Comparison of ENCODE assay signal across 30 mouse cellular contexts in the genomic region with DNA sequence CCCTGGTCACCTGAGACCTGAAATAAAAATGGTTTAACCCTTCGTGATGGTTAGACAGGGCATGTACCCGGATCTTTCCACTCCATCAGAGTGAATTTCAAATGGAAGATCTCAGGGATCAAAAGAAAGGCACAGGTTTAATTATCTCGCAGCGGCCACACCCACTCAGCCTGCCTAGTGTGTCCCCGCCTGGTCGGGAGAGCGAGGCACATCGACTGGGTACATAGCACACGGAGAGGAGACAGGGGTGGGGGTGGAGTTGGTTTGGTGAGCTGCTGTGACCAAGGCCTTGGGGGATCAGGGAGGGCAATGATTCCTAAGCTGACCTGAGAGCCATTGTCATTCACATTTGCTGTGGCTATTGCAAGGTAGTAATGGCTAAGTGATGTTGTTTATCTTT. TPM values are rescaled to one million over a fixed set of nuclear protein-coding genes. Genes with fewer than 3 reads are reported as not detected.
DNase-seq lines count a peak whose midpoint lies in the region; ATAC-seq and TF ChIP-seq lines count a peak whose summit lies in the region.
"Had no signal": no experiment of that assay in that cellular context is flagged by ENCODE, and none has a peak within 500 bp of the region (broad histone marks: within the 10 kb centered on the region; RNA-seq: fewer than 3 reads in every experiment).

No protein-coding gene starts in this region.

- no peak for DNase-seq in hindbrain, embryonic 11.5 days (ENCODE audit: low spot score)
- peak; percentile 52 for DNase-seq in ES-CJ7 (ENCODE audit: low read depth, low spot score)
- DNase-seq in ZHBTc4 (ENCODE audit: low read depth, low spot score) = peak; percentile 55
- no peak for DNase-seq in heart, postnatal 4 days
- DNase-seq: adrenal gland, postnatal 14 days; B cell, adult 2 months; cerebellum, adult 11 months; cerebellum, adult 9-10 months; cerebellum, postnatal 36 days; forebrain, postnatal 0 days; kidney, adult 9 months; kidney, postnatal 14 days; liver; lung, adult 2 months; lung, postnatal 10 days; right cerebral cortex, postnatal 25 days; thymus, postnatal 14 days had no signal

- H3K9ac ChIP-seq in hindbrain, embryonic 16.5 days (ENCODE audit: low read depth, low read length) = 0 out of 2 replicates have a peak overlapping the region, but pooled peaks have one; percentile 9
- no peak overlapping the region for H3K9ac ChIP-seq in hindbrain, embryonic 11.5 days (ENCODE audit: low read depth, low read length)
- H3K9ac ChIP-seq in neural tube, embryonic 14.5 days (replicated peaks; ENCODE audit: low read depth, low read length) = 0 out of 2 replicates have a peak overlapping the region, but pooled peaks have one; percentile 7
- H3K9ac ChIP-seq in intestine, postnatal 0 days (ENCODE audit: low read depth, low read length) = no peak overlapping the region
- H3K9ac ChIP-seq: embryonic facial prominence, embryonic 12.5 days; forebrain, postnatal 0 days; heart, embryonic 13.5 days; liver, embryonic 14.5 days; stomach, embryonic 15.5 days had no signal

- no peaks in the 10 kb centered on the region for H3K36me3 ChIP-seq in hindbrain, embryonic 16.5 days (ENCODE audit: control insufficient read depth, insufficient read depth, low read length)
- no peaks in the 10 kb centered on the region for H3K36me3 ChIP-seq in hindbrain, embryonic 11.5 days (ENCODE audit: control insufficient read depth, insufficient read depth, low read length)
- no peaks in the 10 kb centered on the region for H3K36me3 ChIP-seq in neural tube, embryonic 14.5 days (ENCODE audit: control insufficient read depth, insufficient read depth, low read length)
- no peaks in the 10 kb centered on the region for H3K36me3 ChIP-seq in intestine, postnatal 0 days (ENCODE audit: control insufficient read depth, insufficient read depth)
- H3K36me3 ChIP-seq: embryonic facial prominence, embryonic 12.5 days; forebrain, embryonic 10.5 days; G1E; heart, embryonic 13.5 days; stomach, embryonic 15.5 days had no signal

- H3K27ac ChIP-seq in hindbrain, embryonic 16.5 days (ENCODE audit: low read depth, low read length) = no peak overlapping the region; the same call in 1 of the 2 replicates
- H3K27ac ChIP-seq in hindbrain, embryonic 11.5 days (ENCODE audit: low read depth, low read length) = no peak overlapping the region
- no peak overlapping the region for H3K27ac ChIP-seq in neural tube, embryonic 14.5 days (ENCODE audit: low read depth, low read length)
- no peak overlapping the region for H3K27ac ChIP-seq in intestine, postnatal 0 days (ENCODE audit: low read depth, low read length)
- H3K27ac ChIP-seq: embryonic facial prominence, embryonic 12.5 days; forebrain, embryonic 10.5 days; heart, embryonic 13.5 days; liver, embryonic 14.5 days; macrophage; stomach, embryonic 15.5 days had no signal

- H3K4me2 ChIP-seq in hindbrain, embryonic 16.5 days (ENCODE audit: low read length) = no peak overlapping the region
- no peak overlapping the region for H3K4me2 ChIP-seq in hindbrain, embryonic 11.5 days (replicated peaks; ENCODE audit: low read depth, low read length)
- H3K4me2 ChIP-seq in neural tube, embryonic 14.5 days (ENCODE audit: low read depth, low read length) = no peak overlapping the region
- no peak overlapping the region for H3K4me2 ChIP-seq in intestine, postnatal 0 days (replicated peaks; ENCODE audit: low read depth)
- H3K4me2 ChIP-seq: embryonic facial prominence, embryonic 12.5 days; heart, embryonic 13.5 days; stomach, embryonic 15.5 days had no signal

- peaks cover 3% of the 10 kb centered on the region; the same call in 1 of the 2 replicates for H3K27me3 ChIP-seq in hindbrain, embryonic 16.5 days (replicated peaks; ENCODE audit: control insufficient read depth, insufficient read depth, low read length)
- no peaks in the 10 kb centered on the region for H3K27me3 ChIP-seq in hindbrain, embryonic 11.5 days (ENCODE audit: control insufficient read depth, insufficient read depth, low read length)
- no peaks in the 10 kb centered on the region for H3K27me3 ChIP-seq in neural tube, embryonic 14.5 days (ENCODE audit: control insufficient read depth, insufficient read depth, low read length)
- no peaks in the 10 kb centered on the region for H3K27me3 ChIP-seq in intestine, postnatal 0 days (replicated peaks; ENCODE audit: control insufficient read depth, insufficient read depth, low read length)
- H3K27me3 ChIP-seq: embryonic facial prominence, embryonic 12.5 days had no signal

- peaks cover 4% of the 10 kb centered on the region; the same call in 1 of the 2 replicates for H3K4me1 ChIP-seq in hindbrain, embryonic 16.5 days (ENCODE audit: control insufficient read depth, insufficient read depth, low read depth, low read length)
- no peaks in the 10 kb centered on the region for H3K4me1 ChIP-seq in hindbrain, embryonic 11.5 days (replicated peaks; ENCODE audit: control insufficient read depth, insufficient read depth, low read length)
- H3K4me1 ChIP-seq in neural tube, embryonic 14.5 days (ENCODE audit: control insufficient read depth, insufficient read depth, low read length) = no peaks in the 10 kb centered on the region
- no peaks in the 10 kb centered on the region for H3K4me1 ChIP-seq in intestine, postnatal 0 days (replicated peaks; ENCODE audit: control insufficient read depth, insufficient read depth, low read length)
- H3K4me1 ChIP-seq: embryonic facial prominence, embryonic 12.5 days; forebrain, embryonic 10.5 days; stomach, embryonic 15.5 days had no signal

- no peak overlapping the region for H3K4me3 ChIP-seq in hindbrain, embryonic 16.5 days (ENCODE audit: low read length)
- no peak overlapping the region for H3K4me3 ChIP-seq in hindbrain, embryonic 11.5 days (ENCODE audit: low read depth, low read length)
- H3K4me3 ChIP-seq in neural tube, embryonic 14.5 days (ENCODE audit: low read depth, low read length) = no peak overlapping the region
- H3K4me3 ChIP-seq in intestine, postnatal 0 days (ENCODE audit: low read depth, low read length) = no peak overlapping the region
- H3K4me3 ChIP-seq: embryonic facial prominence, embryonic 12.5 days; forebrain, embryonic 10.5 days; heart, embryonic 13.5 days; myocyte; stomach, embryonic 15.5 days had no signal

- TF ChIP-seq CTCF in intestine, postnatal 0 days (IDR thresholded peaks at IDR 0.05; ENCODE audit: low read depth) = no peak

- WGBS in hindbrain, embryonic 16.5 days = 42% methylated on average over 9 of the region's 9 CpGs
- 56% methylated on average over 9 of the region's 9 CpGs for WGBS in hindbrain, embryonic 11.5 days
- WGBS in neural tube, embryonic 14.5 days = 36% methylated on average over 9 of the region's 9 CpGs
- 32% methylated on average over 9 of the region's 9 CpGs for WGBS in intestine, postnatal 0 days

- no peaks in the 10 kb centered on the region for H3K9me3 ChIP-seq in hindbrain, embryonic 16.5 days (ENCODE audit: control insufficient read depth, low read length)
- no peaks in the 10 kb centered on the region for H3K9me3 ChIP-seq in hindbrain, embryonic 11.5 days (ENCODE audit: control insufficient read depth, low read length)
- H3K9me3 ChIP-seq in neural tube, embryonic 14.5 days (ENCODE audit: control insufficient read depth, low read length) = no peaks in the 10 kb centered on the region
- no peaks in the 10 kb centered on the region for H3K9me3 ChIP-seq in intestine, postnatal 0 days (ENCODE audit: control insufficient read depth)
- H3K9me3 ChIP-seq: embryonic facial prominence, embryonic 12.5 days; forebrain, embryonic 10.5 days; G1E; heart, embryonic 13.5 days; stomach, embryonic 15.5 days had no signal

- no peak for ATAC-seq in hindbrain, embryonic 16.5 days
- ATAC-seq in hindbrain, embryonic 11.5 days (ENCODE audit: low FRiP score) = no peak
- ATAC-seq in neural tube, embryonic 14.5 days (ENCODE audit: low read depth) = no peak
- ATAC-seq in intestine, postnatal 0 days = no peak
- ATAC-seq: forebrain, postnatal 0 days; intestine, embryonic 16.5 days had no signal

RNA-seq across cellular contexts. Expression of a gene that starts 48.8 kb away (rescaled TPM):
- 84.9 and 85.4 TPM in 2 replicates for polyA plus RNA-seq in hindbrain, embryonic 16.5 days (2015; fragmentation: Nextera tagmentation; extraction: Ambion mirVana)
- 8.0 and 9.2 TPM in 2 replicates for polyA plus RNA-seq in hindbrain, embryonic 11.5 days (2014; fragmentation: Nextera tagmentation; extraction: Ambion mirVana)
- polyA plus RNA-seq in neural tube, embryonic 14.5 days (2014; fragmentation: Nextera tagmentation; extraction: Ambion mirVana) = 36.9 and 39.9 TPM in 2 replicates
- total RNA-seq in heart, postnatal 4 days (2021) = 100 to 1,000 TPM; 121 to 125 TPM
- polyA plus RNA-seq in intestine, postnatal 0 days (2015; fragmentation: Nextera tagmentation; extraction: Ambion mirVana) = 4.0 and 6.2 TPM in 2 replicates
- total RNA-seq: neutrophil, adult 5-6 weeks had no signal
- polyA plus RNA-seq: G1E had no signal

Comparison
In these comparisons a context has a peak if more than half of its experiments do, and no peak if none do; other contexts are left out.
1. H3K9ac ChIP-seq: peak in hindbrain, embryonic 16.5 days (single experiment) and neural tube, embryonic 14.5 days (single experiment); none in hindbrain, embryonic 11.5 days (single experiment) and intestine, postnatal 0 days (single experiment).
2. DNase-seq: peak in ES-CJ7 (single experiment) and ZHBTc4 (single experiment); none in hindbrain, embryonic 11.5 days (single experiment) and heart, postnatal 4 days (single experiment).